Mouse (Mus musculus) kidney, adult 18-20 months (tissue): ENCODE data around the gene Ntrk1.
A peak's percentile ranks its signal among the peaks of the same experiment; 100 is the strongest.

Experiments
- DNase-seq: peaks from one replicate; pipeline ENCODE4 v3.0.0; 2021

Ntrk1 gene

DNA sequence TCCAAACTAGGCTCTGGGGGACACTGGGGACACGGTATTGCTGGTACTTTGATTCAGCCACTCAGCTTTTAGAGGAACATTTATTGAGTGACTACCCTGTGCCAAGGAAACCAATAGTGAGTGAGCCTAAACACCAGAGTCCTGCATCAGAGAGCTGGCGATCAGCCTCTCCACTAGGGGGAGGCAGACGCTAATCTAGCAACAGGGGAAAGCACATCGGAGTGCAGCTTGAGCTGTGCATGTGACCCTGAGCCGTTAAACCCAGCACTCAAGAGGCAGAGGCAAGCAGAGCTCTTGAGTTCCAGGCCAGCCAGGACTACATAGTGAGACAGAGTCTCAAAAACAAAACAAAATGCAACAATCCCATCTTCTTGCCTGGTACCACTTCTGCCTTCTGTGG is 45.9 kb downstream of the Ntrk1 start:
- peak; percentile 73 for DNase-seq

DNA sequence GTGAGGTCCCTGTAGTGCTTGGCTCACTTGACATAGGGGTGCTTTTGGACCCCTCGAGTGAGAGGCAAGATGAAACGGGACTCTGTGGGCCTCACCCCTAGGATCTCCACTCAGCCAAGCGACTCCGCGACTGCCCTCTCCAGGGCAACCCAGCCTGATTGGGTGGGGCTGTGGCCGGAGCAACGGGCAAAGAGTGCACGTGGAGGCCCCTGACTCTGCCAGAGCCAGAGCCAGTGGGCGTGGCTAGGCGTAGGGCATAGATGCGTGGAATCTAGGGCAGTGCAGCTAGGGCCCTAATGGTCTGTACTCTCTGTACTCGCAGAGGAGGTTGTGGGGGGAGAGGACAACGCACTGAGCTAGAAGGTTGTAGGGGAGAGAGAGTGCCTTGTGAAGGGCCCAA is 46.5 kb downstream of the Ntrk1 start, which contains the start of gene Lrrc71:
TSS of gene Lrrc71 (minus strand) at position 195 of the 400 bp plus-strand sequence.
- peak; percentile 41 for DNase-seq

DNA sequence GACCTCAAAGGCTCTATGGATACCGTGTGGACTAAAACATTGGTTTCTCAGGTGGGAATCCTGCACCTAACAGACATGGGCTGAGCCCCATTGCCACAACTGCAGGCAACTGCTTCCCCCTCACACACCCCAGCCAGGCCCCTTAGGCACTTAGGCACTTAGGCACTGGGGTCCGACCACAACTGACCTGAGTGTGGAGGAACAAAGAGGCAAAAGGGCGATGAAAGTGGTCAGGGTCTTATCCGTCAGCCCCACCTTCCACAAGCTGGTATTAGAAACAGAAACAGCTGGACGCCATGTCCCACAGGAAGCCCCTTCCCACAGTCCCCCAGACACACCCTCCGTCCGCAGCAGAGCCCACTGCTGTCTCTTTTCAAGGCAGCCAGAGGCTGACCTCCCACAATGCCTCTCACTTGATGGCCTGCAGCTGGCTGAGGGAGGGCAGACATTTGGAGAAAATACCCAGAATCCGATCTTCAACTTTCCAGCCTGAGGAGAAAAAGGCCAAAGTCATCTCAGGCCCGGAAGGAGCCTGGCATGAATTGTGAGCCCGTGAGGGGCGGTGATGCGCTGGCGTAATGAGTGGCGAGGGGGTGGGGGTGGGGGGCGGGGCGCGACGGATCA is 49.8 kb downstream of the Ntrk1 start:
- DNase-seq, result no peak

DNA sequence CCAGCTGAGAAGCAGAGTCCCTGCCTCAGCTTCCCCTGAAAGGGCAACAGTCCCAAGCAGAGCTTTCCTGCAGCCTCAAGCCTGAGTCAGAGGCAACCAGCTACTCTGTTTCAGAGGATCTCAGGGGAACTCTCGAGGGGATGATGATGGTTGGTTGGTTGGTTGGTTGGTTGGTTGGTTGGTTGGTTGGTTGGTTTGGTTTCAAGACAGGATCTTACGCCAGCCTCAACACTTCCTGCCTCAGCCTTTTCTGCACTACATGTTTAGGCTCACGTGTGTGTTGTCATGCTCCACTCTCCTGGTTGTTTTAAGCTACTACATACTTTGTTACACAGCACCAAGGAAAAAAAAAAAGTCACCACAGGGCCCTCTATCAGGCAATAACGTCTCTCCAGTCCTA is 51.0 kb downstream of the Ntrk1 start:
- no peak for DNase-seq

DNA sequence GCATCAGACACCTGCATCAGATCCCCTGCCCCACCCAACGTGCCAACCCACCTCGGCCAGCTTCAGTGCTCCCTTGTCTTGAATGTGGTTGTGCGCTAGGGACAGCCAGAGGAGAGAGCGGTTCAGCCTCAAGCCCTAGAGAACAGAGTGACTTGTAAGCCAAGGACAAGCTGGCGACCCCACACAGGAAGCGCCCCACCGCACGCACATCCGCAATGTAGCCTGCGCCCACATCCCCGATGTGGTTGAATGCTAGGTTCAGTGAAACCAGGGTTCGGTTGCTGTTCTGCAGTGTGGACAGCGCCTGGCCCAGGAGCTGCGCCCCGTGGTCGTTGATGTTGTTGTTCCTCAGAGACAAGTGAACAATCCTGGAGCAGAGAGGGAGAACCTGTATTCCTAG is 52.2 kb downstream of the Ntrk1 start:
- DNase-seq, result no peak

DNA sequence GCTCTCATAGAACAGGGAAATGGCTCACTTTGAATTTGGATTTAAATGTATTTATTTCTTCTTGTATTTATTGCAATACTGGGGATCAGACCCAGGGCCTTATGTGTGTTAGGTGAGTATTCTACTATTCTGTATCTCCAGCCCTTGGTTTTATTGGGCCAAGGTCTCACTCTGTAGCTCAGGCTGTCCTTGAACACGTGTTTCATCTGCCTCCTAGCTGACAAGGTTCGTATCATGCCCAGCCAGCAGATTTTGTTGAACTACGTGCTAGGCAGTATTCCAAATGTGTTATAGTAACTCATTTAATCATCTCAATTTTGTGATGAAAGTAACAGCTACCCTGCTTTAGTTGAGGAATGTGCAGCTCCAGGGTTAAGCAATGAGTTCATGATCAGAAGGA is 52.9 kb downstream of the Ntrk1 start:
- no peak for DNase-seq

DNA sequence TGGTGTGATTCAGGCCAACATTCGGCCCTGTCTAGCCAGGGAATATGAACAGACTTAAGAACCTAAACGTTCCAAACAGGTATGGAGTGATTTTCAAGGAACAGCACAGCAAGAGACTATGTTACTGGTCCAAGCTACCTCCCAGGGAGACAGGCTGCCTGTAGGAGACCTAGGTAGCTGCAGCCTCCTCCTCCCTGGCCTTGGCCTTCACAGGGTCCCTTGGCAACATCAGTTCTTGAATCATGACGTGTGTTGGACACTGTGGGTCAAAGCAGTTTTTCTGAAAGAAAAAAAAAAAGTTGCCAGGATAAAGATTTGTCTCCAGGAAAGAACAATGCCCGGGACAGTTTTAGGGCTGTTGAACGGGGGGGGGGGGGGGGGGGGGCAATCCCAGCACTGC is 56.1 kb downstream of the Ntrk1 start:
- no peak for DNase-seq

DNA sequence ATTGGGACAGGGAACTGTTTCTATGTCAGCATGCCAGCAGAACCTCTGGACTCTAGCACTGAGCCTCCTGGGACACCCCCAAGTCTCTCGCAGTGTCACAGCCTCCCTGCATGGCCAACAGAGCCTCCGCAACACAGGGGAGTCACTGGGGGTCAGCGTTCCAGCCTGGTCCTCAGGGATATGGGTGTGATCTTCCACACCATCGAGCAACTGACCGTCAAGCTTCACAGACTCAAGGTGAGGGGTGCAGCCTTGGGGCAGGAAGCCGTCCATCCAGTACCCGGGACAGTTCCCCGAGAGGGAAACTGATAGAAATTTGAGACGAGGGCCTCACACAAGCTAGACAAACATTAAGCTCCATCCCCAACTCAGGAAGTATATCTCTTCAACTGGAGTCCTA is 59.6 kb downstream of the Ntrk1 start:
- DNase-seq, result no peak

DNA sequence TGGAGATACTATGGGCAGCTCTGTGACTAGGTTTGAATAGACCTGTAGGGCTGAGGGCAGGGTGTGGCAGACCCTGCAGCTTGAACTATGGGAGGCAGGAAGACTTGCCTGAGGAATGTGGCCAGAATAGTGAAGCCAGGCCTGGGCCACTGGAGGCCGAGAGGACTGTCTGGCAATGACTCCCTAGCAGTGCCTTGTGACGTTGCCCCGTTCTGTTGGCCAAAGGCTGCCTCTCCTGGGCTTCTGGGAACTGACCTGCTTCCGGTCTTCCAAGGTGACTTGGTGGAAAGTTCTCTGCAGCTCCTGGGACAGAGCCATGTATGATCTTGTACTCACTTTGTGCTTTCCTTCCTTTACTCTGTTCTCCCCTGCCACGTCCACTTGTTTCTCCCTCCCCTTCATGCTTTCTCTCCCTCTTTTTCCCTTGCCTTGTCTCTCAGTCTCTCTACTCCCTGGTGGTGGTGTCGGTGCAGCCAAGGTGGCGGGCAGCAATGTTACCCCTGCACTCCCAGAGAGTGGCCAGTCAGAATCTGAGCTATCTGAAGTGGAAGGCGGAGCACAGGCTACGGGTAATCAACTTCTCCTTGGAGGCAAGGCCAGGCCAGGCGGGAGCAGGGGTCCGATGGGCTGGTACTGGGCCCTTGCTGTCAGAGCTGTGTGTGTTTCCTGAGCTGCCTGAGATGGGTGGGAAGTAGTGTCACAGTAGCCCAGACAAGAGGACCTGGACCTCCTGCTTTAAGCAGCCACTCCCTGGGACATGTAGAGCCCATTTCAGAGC is 60.8 kb downstream of the Ntrk1 start:
- no peak for DNase-seq

DNA sequence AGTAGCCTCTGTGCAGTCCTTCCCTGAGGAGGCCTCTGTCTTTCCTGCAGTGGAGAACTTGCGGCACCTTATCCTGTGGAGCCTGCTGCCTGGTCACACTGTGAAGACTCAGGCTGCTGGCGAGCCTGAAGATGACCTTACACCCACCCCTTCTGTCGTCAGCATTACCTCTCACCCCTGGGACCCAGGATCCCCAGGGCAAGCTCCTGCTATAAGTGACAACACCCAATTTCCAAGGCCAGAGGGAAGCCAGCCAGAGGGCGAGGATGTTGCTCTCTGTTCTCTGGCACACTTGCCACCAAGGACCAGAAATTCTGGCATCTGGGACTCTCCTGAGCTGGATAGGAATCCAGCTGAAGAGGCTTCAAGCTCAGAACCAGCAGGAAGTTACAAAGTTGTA is 61.9 kb downstream of the Ntrk1 start:
- DNase-seq, result no peak

DNA sequence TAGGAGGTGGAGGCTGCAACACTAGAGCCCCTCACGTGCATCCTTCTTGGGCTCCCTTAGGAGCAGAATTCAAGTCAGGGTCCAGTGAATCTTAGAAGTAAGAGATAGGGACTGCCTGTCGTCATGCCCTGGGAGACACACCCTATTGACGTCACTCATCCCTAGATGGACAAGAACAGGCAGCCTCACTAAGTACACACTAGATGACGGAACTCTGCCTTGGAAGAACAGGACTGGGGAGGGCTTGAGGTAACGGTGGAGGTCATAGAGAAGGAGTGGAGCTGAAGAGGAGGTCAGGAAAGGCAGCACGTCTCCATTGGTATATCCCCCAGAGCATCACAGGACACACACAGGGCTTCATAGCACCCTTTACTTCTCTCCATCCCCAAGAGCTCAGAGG is 66.3 kb downstream of the Ntrk1 start:
- DNase-seq, result no peak
